ENCODE assay signal across 11 mouse cellular contexts in the genomic region with DNA sequence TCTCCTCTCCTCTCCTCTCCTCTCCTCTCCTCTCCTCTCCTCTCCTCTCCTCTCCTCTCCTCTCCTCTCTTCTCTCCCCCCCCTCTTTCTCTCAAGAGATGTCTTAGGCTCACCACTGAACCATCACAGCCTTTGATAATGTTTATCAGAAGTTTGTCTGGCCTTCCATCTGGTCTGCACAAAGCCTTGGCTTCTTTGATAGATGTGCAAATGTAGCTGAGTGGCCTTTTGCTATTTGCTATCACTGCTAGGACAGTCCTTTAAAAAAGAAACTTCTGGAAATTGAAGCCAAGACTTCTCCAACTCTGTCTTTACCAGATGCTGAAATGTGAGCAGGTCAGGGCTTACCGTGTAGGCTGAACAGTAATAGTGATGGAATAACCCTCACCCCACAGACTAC.
A peak's percentile ranks its signal among the peaks of the same experiment; 100 is the strongest.
DNase-seq lines count a peak whose midpoint lies in the region; ATAC-seq lines count a peak whose summit lies in the region.
"Had no signal": no experiment of that assay in that cellular context is flagged by ENCODE, and none has a peak within 500 bp of the region (broad histone marks: within the 10 kb centered on the region; RNA-seq: fewer than 3 reads in every experiment).

No protein-coding gene starts in this region.

- peak overlapping the region; percentile 93 for H3K4me3 ChIP-seq in megakaryocyte, embryonic 14.5 days (replicated peaks)
- H3K4me3 ChIP-seq in forebrain, embryonic 16.5 days (replicated peaks; ENCODE audit: low read length) = no peak overlapping the region
- H3K4me3 ChIP-seq in liver, embryonic 15.5 days (replicated peaks) = peak overlapping the region; percentile 70
- H3K4me3 ChIP-seq in neural tube, embryonic 15.5 days (replicated peaks) = 0 out of 2 replicates have a peak overlapping the region, but pooled peaks have one; percentile 10

- peaks cover 64% of the 10 kb centered on the region for H3K4me1 ChIP-seq in megakaryocyte, embryonic 14.5 days
- peaks cover 27% of the 10 kb centered on the region for H3K4me1 ChIP-seq in forebrain, embryonic 16.5 days (replicated peaks; ENCODE audit: control insufficient read depth, insufficient read depth, low read length)
- peaks cover 60% of the 10 kb centered on the region for H3K4me1 ChIP-seq in liver, embryonic 15.5 days (replicated peaks)
- peaks cover 56% of the 10 kb centered on the region for H3K4me1 ChIP-seq in neural tube, embryonic 15.5 days

- 59% methylated on average over 1 of the region's 1 CpGs for WGBS in forebrain, embryonic 16.5 days
- 11% methylated on average over 1 of the region's 1 CpGs for WGBS in liver, embryonic 15.5 days (ENCODE audit: insufficient replicate concordance)
- 37% methylated on average over 1 of the region's 1 CpGs for WGBS in neural tube, embryonic 15.5 days

- no peak overlapping the region for H3K27ac ChIP-seq in forebrain, embryonic 16.5 days (ENCODE audit: low read length)
- peak overlapping the region; percentile 94 for H3K27ac ChIP-seq in liver, embryonic 15.5 days (replicated peaks)
- H3K27ac ChIP-seq in neural tube, embryonic 15.5 days (replicated peaks) = no peak overlapping the region

- no peaks in the 10 kb centered on the region for H3K9me3 ChIP-seq in megakaryocyte, embryonic 14.5 days
- no peaks in the 10 kb centered on the region for H3K9me3 ChIP-seq in forebrain, embryonic 16.5 days (ENCODE audit: control insufficient read depth, low read length)
- no peaks in the 10 kb centered on the region for H3K9me3 ChIP-seq in liver, embryonic 15.5 days (replicated peaks)
- no peaks in the 10 kb centered on the region for H3K9me3 ChIP-seq in neural tube, embryonic 15.5 days (replicated peaks)
- H3K9me3 ChIP-seq: G1E had no signal

- peak overlapping the region; percentile 63 for H3K4me2 ChIP-seq in forebrain, embryonic 16.5 days (ENCODE audit: low read length)
- peak overlapping the region; percentile 80 for H3K4me2 ChIP-seq in liver, embryonic 15.5 days
- peak overlapping the region; percentile 80 for H3K4me2 ChIP-seq in neural tube, embryonic 15.5 days

- H3K27me3 ChIP-seq in megakaryocyte, embryonic 14.5 days (replicated peaks) = no peaks in the 10 kb centered on the region
- no peaks in the 10 kb centered on the region for H3K27me3 ChIP-seq in forebrain, embryonic 16.5 days (replicated peaks; ENCODE audit: control insufficient read depth, insufficient read depth, low read length)
- no peaks in the 10 kb centered on the region for H3K27me3 ChIP-seq in liver, embryonic 15.5 days
- no peaks in the 10 kb centered on the region for H3K27me3 ChIP-seq in neural tube, embryonic 15.5 days (replicated peaks)

- peaks cover 14% of the 10 kb centered on the region for H3K36me3 ChIP-seq in megakaryocyte, embryonic 14.5 days (replicated peaks; ENCODE audit: low read length)
- H3K36me3 ChIP-seq in forebrain, embryonic 16.5 days (ENCODE audit: control insufficient read depth, insufficient read depth) = no peaks in the 10 kb centered on the region
- H3K36me3 ChIP-seq in liver, embryonic 15.5 days (replicated peaks) = no peaks in the 10 kb centered on the region; the same call in 1 of the 2 replicates
- H3K36me3 ChIP-seq in neural tube, embryonic 15.5 days = no peaks in the 10 kb centered on the region

- ATAC-seq in megakaryocyte, adult 5-6 weeks (ENCODE audit: poor library complexity, severe bottlenecking) = no peak
- no peak for ATAC-seq in forebrain, embryonic 16.5 days
- ATAC-seq in liver, embryonic 15.5 days (ENCODE audit: insufficient read depth) = peak; percentile 67
- no peak for ATAC-seq in neural tube, embryonic 15.5 days (ENCODE audit: low FRiP score)

- no peak for DNase-seq in kidney, postnatal 4 days
- DNase-seq in ovary, postnatal 14 days (ENCODE audit: low spot score) = no peak
- DNase-seq in layer of hippocampus, adult 18-20 months (ENCODE audit: low spot score in 2 of 2) = no peak
- DNase-seq: gastrocnemius, postnatal 25 days; right cerebral cortex, postnatal 4 days had no signal

- H3K9ac ChIP-seq in forebrain, embryonic 16.5 days (replicated peaks; ENCODE audit: low read depth, low read length) = no peak overlapping the region
- H3K9ac ChIP-seq in liver, embryonic 15.5 days = peak overlapping the region; percentile 35
- no peak overlapping the region for H3K9ac ChIP-seq in neural tube, embryonic 15.5 days (replicated peaks)
